Mouse (Mus musculus): ENCODE measurements around the gene Shank1.

DNA sequence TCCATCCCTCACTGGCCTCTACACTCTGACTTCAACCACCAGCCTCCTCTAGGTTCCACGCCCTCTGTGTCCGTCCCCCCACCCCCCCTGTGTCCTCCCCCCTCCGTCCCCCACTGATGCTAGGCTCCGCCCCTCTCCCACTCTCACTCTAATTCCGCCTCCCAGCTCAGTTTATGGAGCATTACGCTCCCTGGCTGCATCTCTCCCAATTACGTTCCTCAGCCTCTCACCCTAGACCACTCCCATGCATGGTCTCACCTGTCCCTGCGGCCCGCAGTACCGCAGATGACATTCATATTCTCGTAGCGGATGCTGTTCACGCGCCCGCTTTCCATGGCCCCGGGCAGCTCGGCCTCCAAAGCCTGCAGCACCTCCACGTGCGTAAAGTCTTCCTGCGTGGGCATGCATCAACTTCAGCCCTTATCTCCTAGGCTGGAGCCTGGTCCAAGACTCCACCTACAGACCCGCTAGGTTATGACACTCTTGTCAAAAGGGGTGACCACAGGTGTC is 50.8 kb downstream of the Shank1 start:
- TF ChIP-seq POLR2A (IDR thresholded peaks at IDR 0.05; ENCODE audit: insufficient read length, low read depth): no peak
- no peak for TF ChIP-seq TCF12 (IDR thresholded peaks at IDR 0.05; ENCODE audit: insufficient read depth, poor library complexity, severe bottlenecking)
- TF ChIP-seq MYOD1 (IDR thresholded peaks at IDR 0.05; ENCODE audit: control insufficient read depth in 1 of 3, insufficient read length in 2 of 3, low read depth in 2 of 3): no peak
- no peak for TF ChIP-seq MAX (IDR thresholded peaks at IDR 0.05; ENCODE audit: low read depth)
- TF ChIP-seq E2F4 (IDR thresholded peaks at IDR 0.05; ENCODE audit: insufficient read depth): no peak
- TF ChIP-seq CEBPB (IDR thresholded peaks at IDR 0.05; ENCODE audit: insufficient read depth, poor library complexity, severe bottlenecking): no peak
- TF ChIP-seq POLR2AphosphoS2 (IDR thresholded peaks at IDR 0.05; ENCODE audit: insufficient read length, low read depth): no peak
- TF ChIP-seq SRF (IDR thresholded peaks at IDR 0.05; ENCODE audit: control insufficient read depth, insufficient read length, low read depth): no peak
- no peak for TF ChIP-seq REST (IDR thresholded peaks at IDR 0.05; ENCODE audit: insufficient read depth, insufficient read length)
- no peak for TF ChIP-seq USF1 (IDR thresholded peaks at IDR 0.05; ENCODE audit: low read depth)
- no peak for TF ChIP-seq TCF3 (IDR thresholded peaks at IDR 0.05; ENCODE audit: insufficient read length, low read depth)
